ENCODE assay signal across 8 mouse cellular contexts in genomic region chr13:48519122-48519521, GRCm38 (mm10). TPM values are rescaled to one million over a fixed set of nuclear protein-coding genes. Genes with fewer than 3 reads are reported as not detected.
"Had no signal": no experiment of that assay in that cellular context is flagged by ENCODE, and none has a peak within 500 bp of the region (broad histone marks: within the 10 kb centered on the region; RNA-seq: fewer than 3 reads in every experiment).

No protein-coding gene starts in this region.

RNA-seq across cellular contexts. Expression of gene A830005F24Rik, which starts 5.8 kb away (rescaled TPM):
- total RNA-seq: heart, postnatal 10 days; heart, postnatal 14 days; heart, postnatal 25 days; heart, postnatal 36 days; heart, postnatal 4 days had no signal
- polyA plus RNA-seq: intestine, postnatal 0 days; kidney, adult 2 months; large intestine, adult 2 months had no signal
